Comparison of ENCODE assay signal across 23 mouse cellular contexts in genomic region chr17:7360749-7361465, GRCm38 (mm10). TPM values are rescaled to one million over a fixed set of nuclear protein-coding genes. Genes with fewer than 3 reads are reported as not detected.
DNase-seq lines count a peak whose midpoint lies in the region; ATAC-seq and TF ChIP-seq lines count a peak whose summit lies in the region.
"Not testable (repeated sequence)": the region's sequence is repeated elsewhere in the genome, so short reads cannot be mapped to it uniquely, and the experiment has no call there.
"Had no signal": no experiment of that assay in that cellular context is flagged by ENCODE, and none has a peak within 500 bp of the region (broad histone marks: within the 10 kb centered on the region; RNA-seq: fewer than 3 reads in every experiment).

No protein-coding gene starts in this region.

- H3K4me3 ChIP-seq in forebrain, embryonic 14.5 days (ENCODE audit: low read depth, low read length); heart, postnatal 0 days (ENCODE audit: low read depth, low read length); hindbrain, postnatal 0 days (ENCODE audit: low read length); midbrain, postnatal 0 days (ENCODE audit: low read depth, low read length): not testable (repeated sequence)

- not testable (repeated sequence) for H3K27me3 ChIP-seq in forebrain, embryonic 14.5 days (replicated peaks; ENCODE audit: control insufficient read depth, insufficient read depth, low read length); heart, postnatal 0 days (ENCODE audit: control insufficient read depth, insufficient read depth, low read length); hindbrain, postnatal 0 days (ENCODE audit: insufficient read depth, low read length); midbrain, postnatal 0 days (ENCODE audit: insufficient read depth, low read length)

- H3K27ac ChIP-seq in forebrain, embryonic 14.5 days (ENCODE audit: low read depth, low read length); heart, postnatal 0 days (ENCODE audit: low read depth); hindbrain, postnatal 0 days; midbrain, postnatal 0 days (ENCODE audit: low read depth, low read length): not testable (repeated sequence)

- H3K4me2 ChIP-seq in forebrain, embryonic 14.5 days (ENCODE audit: low read length); heart, postnatal 0 days (ENCODE audit: low read depth, low read length); hindbrain, postnatal 0 days (ENCODE audit: low read depth, low read length); midbrain, postnatal 0 days (ENCODE audit: low read depth, low read length, poor library complexity, severe bottlenecking): not testable (repeated sequence)

- not testable (repeated sequence) for H3K36me3 ChIP-seq in forebrain, embryonic 14.5 days (ENCODE audit: control insufficient read depth, insufficient read depth, low read length); heart, postnatal 0 days (replicated peaks; ENCODE audit: control insufficient read depth, insufficient read depth, low read length); hindbrain, postnatal 0 days (ENCODE audit: insufficient read depth, low read length); midbrain, postnatal 0 days (ENCODE audit: insufficient read depth, low read length)

- H3K9me3 ChIP-seq in forebrain, embryonic 14.5 days (replicated peaks; ENCODE audit: control insufficient read depth, low read length); heart, postnatal 0 days (replicated peaks; ENCODE audit: control insufficient read depth, low read length); hindbrain, postnatal 0 days (ENCODE audit: low read length); midbrain, postnatal 0 days (ENCODE audit: low read length): not testable (repeated sequence)

- not testable (repeated sequence) for TF ChIP-seq EP300 in heart, postnatal 0 days (IDR thresholded peaks at IDR 0.05; ENCODE audit: low read depth)

- peak; percentile 44; the same call in 1 of the 2 replicates for ATAC-seq in forebrain, embryonic 14.5 days
- peak; percentile 79 for ATAC-seq in heart, postnatal 0 days (ENCODE audit: insufficient read depth, low read depth)
- ATAC-seq in hindbrain, postnatal 0 days = peak; percentile 60; the same call in 1 of the 2 replicates
- ATAC-seq in midbrain, postnatal 0 days (ENCODE audit: low FRiP score) = not testable (repeated sequence)

- TF ChIP-seq CTCF in heart, postnatal 0 days (IDR thresholded peaks at IDR 0.05; ENCODE audit: low read depth); hindbrain, postnatal 0 days (IDR thresholded peaks at IDR 0.05; ENCODE audit: low read depth); midbrain, postnatal 0 days (IDR thresholded peaks at IDR 0.05): not testable (repeated sequence)

- DNase-seq in adrenal gland, adult (ENCODE audit: inconsistent age in 2 of 2, low spot score in 1 of 2) = peak; percentile 38 to 82
- peak; percentile 50 for DNase-seq in brain, adult 2 months (ENCODE audit: low read depth, low spot score)
- DNase-seq in cerebellum, adult 8-10 months = peak; percentile 59
- peak; percentile 19 for DNase-seq in forebrain, embryonic 14.5 days (ENCODE audit: low spot score)
- peak; percentile 93 for DNase-seq in heart, adult 11 months
- DNase-seq in heart, postnatal 0 days (ENCODE audit: low spot score) = not testable (repeated sequence)
- DNase-seq in hindbrain, postnatal 0 days (ENCODE audit: low spot score) = peak; percentile 50
- peak; percentile 46 for DNase-seq in midbrain, postnatal 0 days (ENCODE audit: low spot score)

- WGBS in forebrain, embryonic 14.5 days = 73% methylated on average over 9 of the region's 9 CpGs
- WGBS in heart, postnatal 0 days = 55% methylated on average over 9 of the region's 9 CpGs
- 60% methylated on average over 8 of the region's 9 CpGs for WGBS in hindbrain, postnatal 0 days
- WGBS in midbrain, postnatal 0 days = 82% methylated on average over 8 of the region's 9 CpGs

- not testable (repeated sequence) for H3K4me1 ChIP-seq in forebrain, embryonic 14.5 days (ENCODE audit: control insufficient read depth, insufficient read depth, low read length); heart, postnatal 0 days (ENCODE audit: control insufficient read depth, insufficient read depth); hindbrain, postnatal 0 days (ENCODE audit: insufficient read depth, low read length); midbrain, postnatal 0 days (ENCODE audit: insufficient read depth, low read length)

- H3K9ac ChIP-seq in forebrain, embryonic 14.5 days (ENCODE audit: low read length); heart, postnatal 0 days (replicated peaks; ENCODE audit: low read depth, low read length); hindbrain, postnatal 0 days (replicated peaks; ENCODE audit: low read length); midbrain, postnatal 0 days (replicated peaks; ENCODE audit: low read length, poor library complexity, severe bottlenecking): not testable (repeated sequence)

RNA-seq across cellular contexts. Expression of gene Ttll2, which starts 8.4 kb away (rescaled TPM):
- not detected in 2 replicates for polyA plus RNA-seq in forebrain, embryonic 14.5 days (2014; fragmentation: Nextera tagmentation; extraction: Ambion mirVana)
- total RNA-seq in heart, postnatal 0 days (2014; rRNA removed; ENCODE audit: low replicate concordance) = not detected in 2 replicates
- not detected in 2 replicates for polyA plus RNA-seq in heart, postnatal 0 days (2015; fragmentation: Nextera tagmentation; extraction: Ambion mirVana)
- not detected in 2 replicates for total RNA-seq in hindbrain, postnatal 0 days (2014; rRNA removed)
- polyA plus RNA-seq in hindbrain, postnatal 0 days (2015; fragmentation: Nextera tagmentation; extraction: Ambion mirVana) = not detected in 2 replicates
- not detected in 2 replicates for total RNA-seq in midbrain, postnatal 0 days (2014; rRNA removed)
- not detected in 2 replicates for polyA plus RNA-seq in midbrain, postnatal 0 days (2015; fragmentation: Nextera tagmentation; extraction: Ambion mirVana)
- total RNA-seq: gastrocnemius, postnatal 25 days; left cerebral cortex, adult 2 months; megakaryocyte-erythroid progenitor cell, adult 5-6 weeks had no signal
- polyA plus RNA-seq: frontal cortex, adult 2 months; heart, embryonic 12.5 days; hindbrain, embryonic 13.5 days; intestine, embryonic 15.5 days; limb, embryonic 12.5 days; liver, embryonic 12.5 days; midbrain, embryonic 15.5 days; neural tube, embryonic 15.5 days; stomach, embryonic 16.5 days; thymus, adult 2 months had no signal

RNA-seq across cellular contexts. Expression of gene Gm49630, which starts 10.9 kb away (rescaled TPM):
- polyA plus RNA-seq in forebrain, embryonic 14.5 days (2014; fragmentation: Nextera tagmentation; extraction: Ambion mirVana) = not detected in 2 replicates
- not detected in 2 replicates for total RNA-seq in heart, postnatal 0 days (2014; rRNA removed; ENCODE audit: low replicate concordance)
- not detected in 2 replicates for polyA plus RNA-seq in heart, postnatal 0 days (2015; fragmentation: Nextera tagmentation; extraction: Ambion mirVana)
- total RNA-seq in hindbrain, postnatal 0 days (2014; rRNA removed) = not detected in 2 replicates
- polyA plus RNA-seq in hindbrain, postnatal 0 days (2015; fragmentation: Nextera tagmentation; extraction: Ambion mirVana) = not detected in 2 replicates
- not detected in 2 replicates for total RNA-seq in midbrain, postnatal 0 days (2014; rRNA removed)
- polyA plus RNA-seq in midbrain, postnatal 0 days (2015; fragmentation: Nextera tagmentation; extraction: Ambion mirVana) = not detected in 2 replicates
- total RNA-seq: gastrocnemius, postnatal 25 days; left cerebral cortex, adult 2 months; megakaryocyte-erythroid progenitor cell, adult 5-6 weeks had no signal
- polyA plus RNA-seq: embryonic facial prominence, embryonic 15.5 days; frontal cortex, adult 2 months; heart, embryonic 12.5 days; hindbrain, embryonic 13.5 days; intestine, embryonic 15.5 days; limb, embryonic 12.5 days; liver, embryonic 12.5 days; lung, adult 2 months; midbrain, embryonic 15.5 days; neural tube, embryonic 15.5 days; stomach, embryonic 16.5 days; thymus, adult 2 months had no signal

RNA-seq across cellular contexts. Expression of gene Unc93a2, which starts 24.4 kb away (rescaled TPM):
- not detected in 2 replicates for polyA plus RNA-seq in forebrain, embryonic 14.5 days (2014; fragmentation: Nextera tagmentation; extraction: Ambion mirVana)
- not detected in 2 replicates for total RNA-seq in heart, postnatal 0 days (2014; rRNA removed; ENCODE audit: low replicate concordance)
- not detected in 2 replicates for polyA plus RNA-seq in heart, postnatal 0 days (2015; fragmentation: Nextera tagmentation; extraction: Ambion mirVana)
- 0.18 TPM in 1 of 2 replicates, not detected in the other for total RNA-seq in hindbrain, postnatal 0 days (2014; rRNA removed)
- 0.05 TPM in 1 of 2 replicates, not detected in the other for polyA plus RNA-seq in hindbrain, postnatal 0 days (2015; fragmentation: Nextera tagmentation; extraction: Ambion mirVana)
- 0.19 TPM in 1 of 2 replicates, not detected in the other for total RNA-seq in midbrain, postnatal 0 days (2014; rRNA removed)
- 0.05 TPM in 1 of 2 replicates, not detected in the other for polyA plus RNA-seq in midbrain, postnatal 0 days (2015; fragmentation: Nextera tagmentation; extraction: Ambion mirVana)
- total RNA-seq: left cerebral cortex, adult 2 months; megakaryocyte-erythroid progenitor cell, adult 5-6 weeks had no signal
- polyA plus RNA-seq: heart, embryonic 12.5 days; hindbrain, embryonic 13.5 days; intestine, embryonic 15.5 days; limb, embryonic 12.5 days; liver, embryonic 12.5 days; stomach, embryonic 16.5 days had no signal

RNA-seq across cellular contexts. Expression of gene Tcp10a, which starts 36.5 kb away (rescaled TPM):
- polyA plus RNA-seq in forebrain, embryonic 14.5 days (2014; fragmentation: Nextera tagmentation; extraction: Ambion mirVana) = not detected in 2 replicates
- not detected in 2 replicates for total RNA-seq in heart, postnatal 0 days (2014; rRNA removed; ENCODE audit: low replicate concordance)
- polyA plus RNA-seq in heart, postnatal 0 days (2015; fragmentation: Nextera tagmentation; extraction: Ambion mirVana) = 0.07 TPM in 1 of 2 replicates, not detected in the other
- not detected in 2 replicates for total RNA-seq in hindbrain, postnatal 0 days (2014; rRNA removed)
- polyA plus RNA-seq in hindbrain, postnatal 0 days (2015; fragmentation: Nextera tagmentation; extraction: Ambion mirVana) = 0.21 TPM in 1 of 2 replicates, not detected in the other
- not detected in 2 replicates for total RNA-seq in midbrain, postnatal 0 days (2014; rRNA removed)
- polyA plus RNA-seq in midbrain, postnatal 0 days (2015; fragmentation: Nextera tagmentation; extraction: Ambion mirVana) = 0.11 TPM in 1 of 2 replicates, not detected in the other
- total RNA-seq: gastrocnemius, postnatal 25 days; megakaryocyte-erythroid progenitor cell, adult 5-6 weeks had no signal
- polyA plus RNA-seq: embryonic facial prominence, embryonic 15.5 days; heart, embryonic 12.5 days; hindbrain, embryonic 13.5 days; intestine, embryonic 15.5 days; limb, embryonic 12.5 days; liver, embryonic 12.5 days; lung, adult 2 months; midbrain, embryonic 15.5 days; neural tube, embryonic 15.5 days; stomach, embryonic 16.5 days; thymus, adult 2 months had no signal
